Mouse (Mus musculus): ENCODE measurements around the gene Ncln. TPM values are rescaled to one million over a fixed set of nuclear protein-coding genes. Genes with fewer than 3 reads are reported as not detected.
"Not testable (repeated sequence)": the region's sequence is repeated elsewhere in the genome, so short reads cannot be mapped to it uniquely, and the experiment has no call there.

Ncln gene
- total and polyA plus RNA-seq, 2 experiments from 2014 or later: 58.1 to 83.0 TPM

GRCm38 (mm10) chr10:81450641-81451364 is 45.4 kb downstream of the Ncln start:
- Histone ChIP-seq H3K36me3 (ENCODE audit: insufficient read depth, low read length) (no peaks in the 10 kb centered on the region), H3K4me2 (ENCODE audit: low read depth, low read length, poor library complexity, severe bottlenecking) (no peak overlapping the region), H3K4me1 (ENCODE audit: insufficient read depth, low read length) (no peaks in the 10 kb centered on the region), H3K9ac (replicated peaks; ENCODE audit: low read length, poor library complexity, severe bottlenecking) (no peak overlapping the region), H3K9me3 (ENCODE audit: low read length) (no peaks in the 10 kb centered on the region), H3K27me3 (ENCODE audit: insufficient read depth, low read length) (peaks cover 40% of the 10 kb centered on the region), H3K27ac (ENCODE audit: low read depth, low read length) (no peak overlapping the region), H3K4me3 (ENCODE audit: low read depth, low read length) (no peak overlapping the region)
- DNase-seq (ENCODE audit: low spot score): no peak
- WGBS: 64% methylated on average over 9 of the region's 9 CpGs
- TF ChIP-seq CTCF (IDR thresholded peaks at IDR 0.05): no peak
- no peak for ATAC-seq (ENCODE audit: low FRiP score)

GRCm38 (mm10) chr10:81450140-81450539 is 46.1 kb downstream of the Ncln start:
- no peak overlapping the region for H3K9ac ChIP-seq (replicated peaks; ENCODE audit: low read length, poor library complexity, severe bottlenecking)
- peak; percentile 99 for TF ChIP-seq CTCF (IDR thresholded peaks at IDR 0.05)
- H3K36me3 ChIP-seq (ENCODE audit: insufficient read depth, low read length): no peaks in the 10 kb centered on the region
- H3K27ac ChIP-seq (ENCODE audit: low read depth, low read length): no peak overlapping the region
- H3K4me1 ChIP-seq (ENCODE audit: insufficient read depth, low read length): no peaks in the 10 kb centered on the region
- no peaks in the 10 kb centered on the region for H3K9me3 ChIP-seq (ENCODE audit: low read length)
- ATAC-seq (ENCODE audit: low FRiP score): peak; percentile 63; the same call in 1 of the 2 replicates
- no peak overlapping the region for H3K4me3 ChIP-seq (ENCODE audit: low read depth, low read length)
- H3K4me2 ChIP-seq (ENCODE audit: low read depth, low read length, poor library complexity, severe bottlenecking): no peak overlapping the region
- 2% methylated on average over 7 of the region's 7 CpGs for WGBS
- DNase-seq (ENCODE audit: low spot score): peak; percentile 86
- peaks cover 40% of the 10 kb centered on the region for H3K27me3 ChIP-seq (ENCODE audit: insufficient read depth, low read length)

DNA sequence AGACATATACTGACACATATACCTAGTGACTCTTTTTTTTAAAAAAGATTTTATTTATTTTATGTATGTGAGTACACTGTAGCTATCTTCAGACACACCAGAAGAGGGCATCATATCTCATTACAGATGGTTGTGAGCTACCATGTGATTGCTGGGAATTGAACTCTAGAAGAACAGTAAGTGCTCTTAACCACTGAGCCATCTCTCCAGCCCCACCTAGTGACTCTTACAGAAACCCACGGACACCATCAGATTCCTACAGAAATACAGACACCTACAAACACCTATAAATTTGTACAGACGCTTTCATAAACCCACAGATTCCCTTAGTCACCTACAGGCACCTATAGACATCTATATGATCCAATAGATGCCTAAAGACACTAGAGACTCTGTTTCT is 50.7 kb downstream of the Ncln start:
- DNase-seq (ENCODE audit: low spot score); H3K9me3 ChIP-seq (ENCODE audit: low read length); H3K9ac ChIP-seq (replicated peaks; ENCODE audit: low read length, poor library complexity, severe bottlenecking); H3K27ac ChIP-seq (ENCODE audit: low read depth, low read length); H3K36me3 ChIP-seq (ENCODE audit: insufficient read depth, low read length); ATAC-seq (ENCODE audit: low FRiP score); H3K4me1 ChIP-seq (ENCODE audit: insufficient read depth, low read length); H3K27me3 ChIP-seq (ENCODE audit: insufficient read depth, low read length); H3K4me2 ChIP-seq (ENCODE audit: low read depth, low read length, poor library complexity, severe bottlenecking); H3K4me3 ChIP-seq (ENCODE audit: low read depth, low read length): not testable (repeated sequence)
- 30% methylated on average over 2 of the region's 2 CpGs for WGBS
- peak; percentile 25; the same call in 1 of the 2 replicates for TF ChIP-seq CTCF (IDR thresholded peaks at IDR 0.05)

- ATAC-seq (ENCODE audit: low FRiP score): no peak
- H3K4me3 ChIP-seq (ENCODE audit: low read depth, low read length): no peak overlapping the region
These were observed 55.2 kb downstream of the Ncln start for GRCm38 (mm10) chr10:81441019-81441418.

More at GRCm38 (mm10) chr10:81441019-81441418, 55.2 kb downstream of the Ncln start:
- Histone ChIP-seq H3K4me2 (ENCODE audit: low read depth, low read length, poor library complexity, severe bottlenecking) (no peak overlapping the region), H3K27ac (ENCODE audit: low read depth, low read length) (no peak overlapping the region), H3K36me3 (ENCODE audit: insufficient read depth, low read length) (no peaks in the 10 kb centered on the region), H3K27me3 (ENCODE audit: insufficient read depth, low read length) (no peaks in the 10 kb centered on the region; the same call in 1 of the 2 replicates), H3K4me1 (ENCODE audit: insufficient read depth, low read length) (no peaks in the 10 kb centered on the region), H3K9ac (replicated peaks; ENCODE audit: low read length, poor library complexity, severe bottlenecking) (no peak overlapping the region), H3K9me3 (ENCODE audit: low read length) (no peaks in the 10 kb centered on the region)
- DNase-seq (ENCODE audit: low spot score): no peak
- TF ChIP-seq CTCF (IDR thresholded peaks at IDR 0.05): peak; percentile 51

Small RNA genes within 50 kb of the gene (microRNA-seq; reads per million reads assigned to microRNA genes)
- gene Gm25595 (ENCODE audit: borderline number of aligned reads): not detected

Other genes with a start within 250 kb of the Ncln start
- gene Matk, start 243.5 kb downstream of the Ncln start, total RNA-seq (2014; rRNA removed): 110 and 114 TPM in 2 replicates
- gene Matk, start 243.5 kb downstream of the Ncln start, polyA plus RNA-seq (2015; fragmentation: Nextera tagmentation; extraction: Ambion mirVana): 96.9 and 108 TPM in 2 replicates
- gene Mrpl54, start 229.5 kb downstream of the Ncln start, total RNA-seq (2014; rRNA removed): 145 and 164 TPM in 2 replicates
- 162 and 179 TPM in 2 replicates for gene Mrpl54, start 229.5 kb downstream of the Ncln start, polyA plus RNA-seq (2015; fragmentation: Nextera tagmentation; extraction: Ambion mirVana)
- 45.0 and 64.8 TPM in 2 replicates for gene Apba3, start 229.4 kb downstream of the Ncln start, total RNA-seq (2014; rRNA removed)
- 25.0 and 25.2 TPM in 2 replicates for gene Apba3, start 229.4 kb downstream of the Ncln start, polyA plus RNA-seq (2015; fragmentation: Nextera tagmentation; extraction: Ambion mirVana)
- gene Tjp3, start 204.8 kb downstream of the Ncln start, total RNA-seq (2014; rRNA removed): 6.5 and 9.2 TPM in 2 replicates
- 5.1 and 6.3 TPM in 2 replicates for gene Tjp3, start 204.8 kb downstream of the Ncln start, polyA plus RNA-seq (2015; fragmentation: Nextera tagmentation; extraction: Ambion mirVana)
- 248 and 256 TPM in 2 replicates for gene Pip5k1c, start 203.4 kb downstream of the Ncln start, total RNA-seq (2014; rRNA removed)
- 125 and 129 TPM in 2 replicates for gene Pip5k1c, start 203.4 kb downstream of the Ncln start, polyA plus RNA-seq (2015; fragmentation: Nextera tagmentation; extraction: Ambion mirVana)
- gene Cactin, start 175.3 kb downstream of the Ncln start, total RNA-seq (2014; rRNA removed): 19.5 and 22.7 TPM in 2 replicates
- gene Cactin, start 175.3 kb downstream of the Ncln start, polyA plus RNA-seq (2015; fragmentation: Nextera tagmentation; extraction: Ambion mirVana): 18.4 and 20.2 TPM in 2 replicates
- gene Tbxa2r, start 167.7 kb downstream of the Ncln start, total RNA-seq (2014; rRNA removed): 4.3 and 7.0 TPM in 2 replicates
- 3.8 and 4.7 TPM in 2 replicates for gene Tbxa2r, start 167.7 kb downstream of the Ncln start, polyA plus RNA-seq (2015; fragmentation: Nextera tagmentation; extraction: Ambion mirVana)
- gene Gipc3, start 153.1 kb downstream of the Ncln start, total RNA-seq (2014; rRNA removed): 0.09 and 0.16 TPM in 2 replicates
- gene Gipc3, start 153.1 kb downstream of the Ncln start, polyA plus RNA-seq (2015; fragmentation: Nextera tagmentation; extraction: Ambion mirVana): not detected in 2 replicates
- 9.6 and 12.6 TPM in 2 replicates for gene Hmg20b, start 145.9 kb downstream of the Ncln start, total RNA-seq (2014; rRNA removed)
- 23.4 and 24.5 TPM in 2 replicates for gene Hmg20b, start 145.9 kb downstream of the Ncln start, polyA plus RNA-seq (2015; fragmentation: Nextera tagmentation; extraction: Ambion mirVana)
- gene Mfsd12, start 138.9 kb downstream of the Ncln start, total RNA-seq (2014; rRNA removed): 31.9 and 40.6 TPM in 2 replicates
- gene Mfsd12, start 138.9 kb downstream of the Ncln start, polyA plus RNA-seq (2015; fragmentation: Nextera tagmentation; extraction: Ambion mirVana): 13.6 and 15.4 TPM in 2 replicates
- gene 4930404N11Rik, start 130.6 kb downstream of the Ncln start, total RNA-seq (2014; rRNA removed): 1.4 TPM in 1 of 2 replicates, not detected in the other
- 0.47 and 0.54 TPM in 2 replicates for gene 4930404N11Rik, start 130.6 kb downstream of the Ncln start, polyA plus RNA-seq (2015; fragmentation: Nextera tagmentation; extraction: Ambion mirVana)
- gene Fzr1, start 117.9 kb downstream of the Ncln start, total RNA-seq (2014; rRNA removed): 92.6 and 98.3 TPM in 2 replicates
- gene Fzr1, start 117.9 kb downstream of the Ncln start, polyA plus RNA-seq (2015; fragmentation: Nextera tagmentation; extraction: Ambion mirVana): 147 and 149 TPM in 2 replicates
- 120 and 132 TPM in 2 replicates for gene Dohh, start 112.0 kb downstream of the Ncln start, total RNA-seq (2014; rRNA removed)
- gene Dohh, start 112.0 kb downstream of the Ncln start, polyA plus RNA-seq (2015; fragmentation: Nextera tagmentation; extraction: Ambion mirVana): 95.8 and 115 TPM in 2 replicates
- 0.88 and 2.7 TPM in 2 replicates for gene Gm48551, start 111.9 kb downstream of the Ncln start, total RNA-seq (2014; rRNA removed)
- 5.8 and 10.2 TPM in 2 replicates for gene Gm48551, start 111.9 kb downstream of the Ncln start, polyA plus RNA-seq (2015; fragmentation: Nextera tagmentation; extraction: Ambion mirVana)
- gene Gm48552, start 107.4 kb downstream of the Ncln start, total RNA-seq (2014; rRNA removed): 6.6 TPM in 1 of 2 replicates, not detected in the other
- gene Gm48552, start 107.4 kb downstream of the Ncln start, polyA plus RNA-seq (2015; fragmentation: Nextera tagmentation; extraction: Ambion mirVana): 1.6 and 3.9 TPM in 2 replicates
- gene Smim24, start 103.3 kb downstream of the Ncln start, total RNA-seq (2014; rRNA removed): 1.5 and 1.7 TPM in 2 replicates
- gene Smim24, start 103.3 kb downstream of the Ncln start, polyA plus RNA-seq (2015; fragmentation: Nextera tagmentation; extraction: Ambion mirVana): 1.1 and 2.0 TPM in 2 replicates
- gene Nfic, start 40.8 kb downstream of the Ncln start, total RNA-seq (2014; rRNA removed): 16.2 and 17.4 TPM in 2 replicates
- gene Nfic, start 40.8 kb downstream of the Ncln start, polyA plus RNA-seq (2015; fragmentation: Nextera tagmentation; extraction: Ambion mirVana): 19.1 and 21.3 TPM in 2 replicates
- gene Celf5, start 13.7 kb downstream of the Ncln start, total RNA-seq (2014; rRNA removed): 142 and 206 TPM in 2 replicates
- gene Celf5, start 13.7 kb downstream of the Ncln start, polyA plus RNA-seq (2015; fragmentation: Nextera tagmentation; extraction: Ambion mirVana): 61.5 and 74.0 TPM in 2 replicates
- gene S1pr4, start 3.7 kb upstream of the Ncln start, total RNA-seq (2014; rRNA removed): 0.09 and 0.16 TPM in 2 replicates
- 0.40 and 0.41 TPM in 2 replicates for gene S1pr4, start 3.7 kb upstream of the Ncln start, polyA plus RNA-seq (2015; fragmentation: Nextera tagmentation; extraction: Ambion mirVana)
- gene Gna15, start 27.8 kb upstream of the Ncln start, total RNA-seq (2014; rRNA removed): 0.94 and 2.1 TPM in 2 replicates
- 1.1 and 1.2 TPM in 2 replicates for gene Gna15, start 27.8 kb upstream of the Ncln start, polyA plus RNA-seq (2015; fragmentation: Nextera tagmentation; extraction: Ambion mirVana)
- 108 and 130 TPM in 2 replicates for gene Gna11, start 48.8 kb upstream of the Ncln start, total RNA-seq (2014; rRNA removed)
- gene Gna11, start 48.8 kb upstream of the Ncln start, polyA plus RNA-seq (2015; fragmentation: Nextera tagmentation; extraction: Ambion mirVana): 107 and 108 TPM in 2 replicates
- gene Aes, start 63.1 kb upstream of the Ncln start, total RNA-seq (2014; rRNA removed): 539 and 662 TPM in 2 replicates
- gene Aes, start 63.1 kb upstream of the Ncln start, polyA plus RNA-seq (2015; fragmentation: Nextera tagmentation; extraction: Ambion mirVana): 805 and 854 TPM in 2 replicates
- gene Tle2, start 78.2 kb upstream of the Ncln start, total RNA-seq (2014; rRNA removed): 31.2 and 35.6 TPM in 2 replicates
- 56.8 and 57.3 TPM in 2 replicates for gene Tle2, start 78.2 kb upstream of the Ncln start, polyA plus RNA-seq (2015; fragmentation: Nextera tagmentation; extraction: Ambion mirVana)
- gene Tle6, start 104.7 kb upstream of the Ncln start, total RNA-seq (2014; rRNA removed): 8.4 and 13.3 TPM in 2 replicates
- 4.7 and 7.5 TPM in 2 replicates for gene Tle6, start 104.7 kb upstream of the Ncln start, polyA plus RNA-seq (2015; fragmentation: Nextera tagmentation; extraction: Ambion mirVana)
- 1.2 and 2.6 TPM in 2 replicates for gene BC025920, start 109.9 kb upstream of the Ncln start, total RNA-seq (2014; rRNA removed)
- 0.80 and 1.6 TPM in 2 replicates for gene BC025920, start 109.9 kb upstream of the Ncln start, polyA plus RNA-seq (2015; fragmentation: Nextera tagmentation; extraction: Ambion mirVana)
- gene Sirt6, start 131.4 kb upstream of the Ncln start, total RNA-seq (2014; rRNA removed): 25.0 and 33.8 TPM in 2 replicates
- gene Sirt6, start 131.4 kb upstream of the Ncln start, polyA plus RNA-seq (2015; fragmentation: Nextera tagmentation; extraction: Ambion mirVana): 41.0 and 42.6 TPM in 2 replicates
- gene Ankrd24, start 132.1 kb upstream of the Ncln start, total RNA-seq (2014; rRNA removed): 93.1 and 100 TPM in 2 replicates
- 14.6 and 14.9 TPM in 2 replicates for gene Ankrd24, start 132.1 kb upstream of the Ncln start, polyA plus RNA-seq (2015; fragmentation: Nextera tagmentation; extraction: Ambion mirVana)
- 3.3 and 5.3 TPM in 2 replicates for gene Gm10778, start 152.7 kb upstream of the Ncln start, total RNA-seq (2014; rRNA removed)
- gene Gm10778, start 152.7 kb upstream of the Ncln start, polyA plus RNA-seq (2015; fragmentation: Nextera tagmentation; extraction: Ambion mirVana): 2.9 and 3.7 TPM in 2 replicates
- 12.6 and 13.0 TPM in 2 replicates for gene Zfp433, start 208.4 kb upstream of the Ncln start, total RNA-seq (2014; rRNA removed)
- 9.4 and 9.8 TPM in 2 replicates for gene Zfp433, start 208.4 kb upstream of the Ncln start, polyA plus RNA-seq (2015; fragmentation: Nextera tagmentation; extraction: Ambion mirVana)